Mouse (Mus musculus) kidney, adult 9 months (tissue): ENCODE data around the gene Ebi3.
"Not testable (repeated sequence)": the region's sequence is repeated elsewhere in the genome, so short reads cannot be mapped to it uniquely, and the experiment has no call there.

Experiments used
- DNase-seq: peaks from one replicate; pipeline ENCODE4 v3.0.0; 2022

Ebi3 gene

GRCm38 (mm10) chr17:55952447-55953027 is at the start of gene Ebi3:
Ebi3 (plus strand) TSS chr17:55952640.
- DNase-seq = no peak

- no peak for DNase-seq
Observed at GRCm38 (mm10) chr17:55903087-55903486, 49.4 kb upstream of the Ebi3 start.

- peak; percentile 73 for DNase-seq
Observed at GRCm38 (mm10) chr17:55903687-55904086, 48.8 kb upstream of the Ebi3 start.

GRCm38 (mm10) chr17:55904131-55904530 is 48.3 kb upstream of the Ebi3 start:
- no peak for DNase-seq

- no peak for DNase-seq
Observed at GRCm38 (mm10) chr17:55906669-55907068, 45.8 kb upstream of the Ebi3 start.

GRCm38 (mm10) chr17:55931553-55932502 is 20.6 kb upstream of the Ebi3 start:
- peak; percentile 73 for DNase-seq

GRCm38 (mm10) chr17:55932635-55933034 is 19.8 kb upstream of the Ebi3 start:
- DNase-seq = no peak

- DNase-seq = no peak
Observed at GRCm38 (mm10) chr17:55933191-55933590, 19.2 kb upstream of the Ebi3 start.

GRCm38 (mm10) chr17:55944387-55944865 is 8.0 kb upstream of the Ebi3 start:
- not testable (repeated sequence) for DNase-seq

- peak; percentile 97 for DNase-seq
Observed at GRCm38 (mm10) chr17:55944866-55945682, 7.4 kb upstream of the Ebi3 start.

GRCm38 (mm10) chr17:55945696-55946095 is 6.7 kb upstream of the Ebi3 start:
- DNase-seq = no peak

GRCm38 (mm10) chr17:55948647-55949046 is 3.8 kb upstream of the Ebi3 start:
- DNase-seq = no peak

- DNase-seq = no peak
Observed at GRCm38 (mm10) chr17:55949400-55949799, 3.0 kb upstream of the Ebi3 start, which contains the start of gene Zfp119b. Zfp119b (minus strand) TSS chr17:55949500.

- no peak for DNase-seq
Observed at GRCm38 (mm10) chr17:55950601-55951000, 1.8 kb upstream of the Ebi3 start.

GRCm38 (mm10) chr17:55952041-55952440 is 399 bp upstream of the Ebi3 start:
- no peak for DNase-seq

- DNase-seq = no peak
Observed at GRCm38 (mm10) chr17:55953751-55954150, 1.3 kb downstream of the Ebi3 start.

- no peak for DNase-seq
Observed at GRCm38 (mm10) chr17:55954229-55954628, 1.8 kb downstream of the Ebi3 start.

- DNase-seq = peak; percentile 82
Observed at GRCm38 (mm10) chr17:55956129-55956528, 3.7 kb downstream of the Ebi3 start.

- no peak for DNase-seq
Observed at GRCm38 (mm10) chr17:55956591-55956990, 4.2 kb downstream of the Ebi3 start.

GRCm38 (mm10) chr17:55957168-55957567 is 4.7 kb downstream of the Ebi3 start:
- peak; percentile 75 for DNase-seq

- DNase-seq = no peak
Observed at GRCm38 (mm10) chr17:55957726-55958583, 5.5 kb downstream of the Ebi3 start.

GRCm38 (mm10) chr17:55958584-55958886 is 6.1 kb downstream of the Ebi3 start:
- no peak for DNase-seq
